ENCODE assay signal across 24 mouse cellular contexts in genomic region chr6:6434261-6434802, GRCm38 (mm10).
DNase-seq lines count a peak whose midpoint lies in the region; ATAC-seq and TF ChIP-seq lines count a peak whose summit lies in the region.
"Had no signal": no experiment of that assay in that cellular context is flagged by ENCODE, and none has a peak within 500 bp of the region (broad histone marks: within the 10 kb centered on the region; RNA-seq: fewer than 3 reads in every experiment).

No protein-coding gene starts in this region.

- no peaks in the 10 kb centered on the region for H3K4me1 ChIP-seq in forebrain, embryonic 14.5 days (ENCODE audit: control insufficient read depth, insufficient read depth, low read length)
- H3K4me1 ChIP-seq in forebrain, embryonic 12.5 days = no peaks in the 10 kb centered on the region
- 0 out of 2 replicates have a peak, but pooled peaks cover 2% of the 10 kb centered on the region for H3K4me1 ChIP-seq in forebrain, embryonic 16.5 days (replicated peaks; ENCODE audit: control insufficient read depth, insufficient read depth, low read length)
- H3K4me1 ChIP-seq in forebrain, embryonic 10.5 days = no peaks in the 10 kb centered on the region

- no peak for ATAC-seq in forebrain, embryonic 14.5 days
- no peak for ATAC-seq in forebrain, embryonic 12.5 days (ENCODE audit: low FRiP score)
- peak; percentile 63 for ATAC-seq in forebrain, embryonic 16.5 days
- no peak for ATAC-seq in erythroid progenitor cell, adult 5-6 weeks (replicated peaks; ENCODE audit: low FRiP score, poor library complexity, severe bottlenecking)
- ATAC-seq: activated CD4-positive, CD25-positive, alpha-beta regulatory T cell, adult 4 months; CD4-positive, CD25-positive, alpha-beta regulatory T cell, adult 4 months had no signal

- H3K4me2 ChIP-seq in forebrain, embryonic 14.5 days (ENCODE audit: low read length) = no peak overlapping the region
- H3K4me2 ChIP-seq in forebrain, embryonic 12.5 days = no peak overlapping the region
- no peak overlapping the region for H3K4me2 ChIP-seq in forebrain, embryonic 16.5 days (ENCODE audit: low read length)
- H3K4me2 ChIP-seq: embryonic facial prominence, embryonic 13.5 days had no signal

- no peak for TF ChIP-seq CTCF in brain, embryonic 14.5 days (IDR thresholded peaks at IDR 0.05; ENCODE audit: borderline replicate concordance, extremely low read depth, insufficient read depth, insufficient read length)

- no peak for TF ChIP-seq POLR2A in brain, embryonic 14.5 days (IDR thresholded peaks at IDR 0.05; ENCODE audit: borderline replicate concordance, extremely low read depth, insufficient read depth, insufficient read length, poor library complexity, severe bottlenecking)

- no peak overlapping the region for H3K9ac ChIP-seq in forebrain, embryonic 14.5 days (ENCODE audit: low read length)
- no peak overlapping the region for H3K9ac ChIP-seq in forebrain, embryonic 12.5 days
- H3K9ac ChIP-seq in forebrain, embryonic 16.5 days (replicated peaks; ENCODE audit: low read depth, low read length) = no peak overlapping the region
- H3K9ac ChIP-seq: embryonic facial prominence, embryonic 13.5 days had no signal

- no peak overlapping the region for H3K4me3 ChIP-seq in forebrain, embryonic 14.5 days (ENCODE audit: low read depth, low read length)
- H3K4me3 ChIP-seq in forebrain, embryonic 12.5 days (replicated peaks) = no peak overlapping the region
- no peak overlapping the region for H3K4me3 ChIP-seq in forebrain, embryonic 16.5 days (replicated peaks; ENCODE audit: low read length)
- no peak overlapping the region for H3K4me3 ChIP-seq in forebrain, embryonic 10.5 days
- H3K4me3 ChIP-seq: embryonic facial prominence, embryonic 13.5 days; erythroblast, embryonic 14.5 days had no signal

- H3K27ac ChIP-seq in forebrain, embryonic 14.5 days (ENCODE audit: low read depth, low read length) = no peak overlapping the region
- H3K27ac ChIP-seq in forebrain, embryonic 12.5 days = no peak overlapping the region
- H3K27ac ChIP-seq in forebrain, embryonic 16.5 days (ENCODE audit: low read length) = no peak overlapping the region
- no peak overlapping the region for H3K27ac ChIP-seq in forebrain, embryonic 10.5 days
- H3K27ac ChIP-seq: embryonic facial prominence, embryonic 13.5 days had no signal

- peak; percentile 33 for DNase-seq in forebrain, embryonic 14.5 days (ENCODE audit: low spot score)
- no peak for DNase-seq in forebrain, embryonic 10.5 days (ENCODE audit: extremely low spot score, low spot score)
- DNase-seq in 3T3-L1 (ENCODE audit: low read depth, low spot score) = peak; percentile 7
- DNase-seq in brain, embryonic 14.5 days (ENCODE audit: low read depth) = peak; percentile 55
- no peak for DNase-seq in adrenal gland, adult 8-10 months
- DNase-seq: adrenal gland, postnatal 10 days; adrenal gland, postnatal 25 days; B cell, adult 2 months; cerebellum, adult 11-12 months; cerebellum, adult 2 months; cerebellum, adult 9-10 months; cerebellum, postnatal 10 days; cerebellum, postnatal 25 days; gastrocnemius, postnatal 14 days had no signal

- H3K9me3 ChIP-seq in forebrain, embryonic 14.5 days (replicated peaks; ENCODE audit: control insufficient read depth, low read length) = no peaks in the 10 kb centered on the region
- H3K9me3 ChIP-seq in forebrain, embryonic 12.5 days = peaks cover 4% of the 10 kb centered on the region; the same call in 1 of the 2 replicates
- 0 out of 2 replicates have a peak, but pooled peaks cover under 1% of the 10 kb centered on the region for H3K9me3 ChIP-seq in forebrain, embryonic 16.5 days (ENCODE audit: control insufficient read depth, low read length)
- peaks cover 7% of the 10 kb centered on the region; the same call in 1 of the 2 replicates for H3K9me3 ChIP-seq in forebrain, embryonic 10.5 days
- H3K9me3 ChIP-seq: embryonic facial prominence, embryonic 13.5 days; G1E had no signal

- no peaks in the 10 kb centered on the region for H3K36me3 ChIP-seq in forebrain, embryonic 14.5 days (ENCODE audit: control insufficient read depth, insufficient read depth, low read length)
- H3K36me3 ChIP-seq in forebrain, embryonic 12.5 days (replicated peaks) = no peaks in the 10 kb centered on the region
- no peaks in the 10 kb centered on the region for H3K36me3 ChIP-seq in forebrain, embryonic 16.5 days (ENCODE audit: control insufficient read depth, insufficient read depth)
- no peaks in the 10 kb centered on the region for H3K36me3 ChIP-seq in forebrain, embryonic 10.5 days (replicated peaks)
- H3K36me3 ChIP-seq: embryonic facial prominence, embryonic 13.5 days; G1E had no signal

- WGBS in forebrain, embryonic 14.5 days = 68% methylated on average over 5 of the region's 5 CpGs
- WGBS in forebrain, embryonic 12.5 days = 84% methylated on average over 5 of the region's 5 CpGs
- 59% methylated on average over 5 of the region's 5 CpGs for WGBS in forebrain, embryonic 16.5 days
- WGBS in forebrain, embryonic 10.5 days = 81% methylated on average over 5 of the region's 5 CpGs

- no peaks in the 10 kb centered on the region for H3K27me3 ChIP-seq in forebrain, embryonic 14.5 days (replicated peaks; ENCODE audit: control insufficient read depth, insufficient read depth, low read length)
- no peaks in the 10 kb centered on the region for H3K27me3 ChIP-seq in forebrain, embryonic 12.5 days
- no peaks in the 10 kb centered on the region for H3K27me3 ChIP-seq in forebrain, embryonic 16.5 days (replicated peaks; ENCODE audit: control insufficient read depth, insufficient read depth, low read length)
- no peaks in the 10 kb centered on the region for H3K27me3 ChIP-seq in forebrain, embryonic 10.5 days (ENCODE audit: poor library complexity, severe bottlenecking)
- H3K27me3 ChIP-seq: CH12.LX; embryonic facial prominence, embryonic 13.5 days; Patski had no signal

Comparison
In these comparisons a context has a peak if more than half of its experiments do, and no peak if none do; other contexts are left out.
1. DNase-seq: peak in forebrain, embryonic 14.5 days (single experiment), 3T3-L1 (single experiment) and brain, embryonic 14.5 days (single experiment); none in forebrain, embryonic 10.5 days (single experiment) and adrenal gland, adult 8-10 months (single experiment).